Mouse (Mus musculus): ENCODE measurements around the gene Dao. TPM values are rescaled to one million over a fixed set of nuclear protein-coding genes. Genes with fewer than 3 reads are reported as not detected.

Gene Dao
- polyA plus RNA-seq, 1 experiment: 0.18 TPM

- DNase-seq (ENCODE audit: extremely low spot score in 1 of 2, low spot score in 1 of 2): no peak
Measured at GRCm38 (mm10) chr5:114024885-114025284, 21.4 kb downstream of the Dao start.

- DNase-seq (ENCODE audit: extremely low spot score in 1 of 2, low spot score in 1 of 2): no peak
Measured at GRCm38 (mm10) chr5:114027217-114027944, 23.9 kb downstream of the Dao start.

GRCm38 (mm10) chr5:114028111-114028510, 24.6 kb downstream of the Dao start:
- no peak for DNase-seq (ENCODE audit: extremely low spot score in 1 of 2, low spot score in 1 of 2)

- no peak for DNase-seq (ENCODE audit: extremely low spot score in 1 of 2, low spot score in 1 of 2)
Measured at GRCm38 (mm10) chr5:114030652-114031051, 27.1 kb downstream of the Dao start.

- no peak for DNase-seq (ENCODE audit: extremely low spot score in 1 of 2, low spot score in 1 of 2)
Measured at GRCm38 (mm10) chr5:114032161-114032763, 28.8 kb downstream of the Dao start.

- DNase-seq (ENCODE audit: extremely low spot score in 1 of 2, low spot score in 1 of 2): no peak
Measured at GRCm38 (mm10) chr5:114034393-114034792, 30.9 kb downstream of the Dao start.

- no peak for DNase-seq (ENCODE audit: extremely low spot score in 1 of 2, low spot score in 1 of 2)
Measured at GRCm38 (mm10) chr5:114035111-114035510, 31.6 kb downstream of the Dao start.

- DNase-seq (ENCODE audit: extremely low spot score in 1 of 2, low spot score in 1 of 2): no peak
Measured at GRCm38 (mm10) chr5:114040508-114040907, 37.0 kb downstream of the Dao start.

- DNase-seq (ENCODE audit: extremely low spot score in 1 of 2, low spot score in 1 of 2): no peak
Measured at GRCm38 (mm10) chr5:114040911-114041310, 37.4 kb downstream of the Dao start.

GRCm38 (mm10) chr5:114041327-114041930, 37.9 kb downstream of the Dao start:
- no peak for DNase-seq (ENCODE audit: extremely low spot score in 1 of 2, low spot score in 1 of 2)

- DNase-seq (ENCODE audit: extremely low spot score in 1 of 2, low spot score in 1 of 2): no peak
Measured at GRCm38 (mm10) chr5:114043800-114044199, 40.3 kb downstream of the Dao start.

- DNase-seq (ENCODE audit: extremely low spot score in 1 of 2, low spot score in 1 of 2): no peak
Measured at GRCm38 (mm10) chr5:114045134-114045533, 41.6 kb downstream of the Dao start.

- no peak for DNase-seq (ENCODE audit: extremely low spot score in 1 of 2, low spot score in 1 of 2)
Measured at GRCm38 (mm10) chr5:114046151-114046550, 42.6 kb downstream of the Dao start.

- no peak for DNase-seq (ENCODE audit: extremely low spot score in 1 of 2, low spot score in 1 of 2)
Measured at GRCm38 (mm10) chr5:114046604-114047003, 43.1 kb downstream of the Dao start.

GRCm38 (mm10) chr5:114047182-114047581, 43.7 kb downstream of the Dao start:
- no peak for DNase-seq (ENCODE audit: extremely low spot score in 1 of 2, low spot score in 1 of 2)

- no peak for DNase-seq (ENCODE audit: extremely low spot score in 1 of 2, low spot score in 1 of 2)
Measured at GRCm38 (mm10) chr5:114048731-114049308, 45.3 kb downstream of the Dao start.

GRCm38 (mm10) chr5:114052246-114052761, 48.8 kb downstream of the Dao start:
- DNase-seq (ENCODE audit: extremely low spot score in 1 of 2, low spot score in 1 of 2): peak in 1 of 2 experiments; percentile 57

- DNase-seq (ENCODE audit: extremely low spot score in 1 of 2, low spot score in 1 of 2): peak in 1 of 2 experiments; percentile 27
Measured at GRCm38 (mm10) chr5:114057129-114057731, 53.7 kb downstream of the Dao start.

- DNase-seq (ENCODE audit: extremely low spot score in 1 of 2, low spot score in 1 of 2): no peak
Measured at GRCm38 (mm10) chr5:114061675-114062074, 58.2 kb downstream of the Dao start.

- DNase-seq (ENCODE audit: extremely low spot score in 1 of 2, low spot score in 1 of 2): no peak
Measured at GRCm38 (mm10) chr5:114063958-114064357, 60.5 kb downstream of the Dao start.

GRCm38 (mm10) chr5:114065161-114065560, 61.7 kb downstream of the Dao start, which contains the start of gene Usp30:
Gene Usp30 (plus strand): TSS chr5:114065461.
- no peak for DNase-seq (ENCODE audit: extremely low spot score in 1 of 2, low spot score in 1 of 2)
